Mouse (Mus musculus) liver, postnatal 0 days (tissue): ENCODE data around the gene Adgre4.

Source experiments
- CTCF ChIP-seq: sonication (generic); IDR thresholded peaks from 2 replicates; pipeline ENCODE4 v1.5.1; 2016; ENCODE audit warnings: antibody characterized with exemption, low read depth
- EP300 ChIP-seq: IDR thresholded peaks from 2 replicates; pipeline ENCODE4 v1.6.1; 2016; ENCODE audit warnings: antibody characterized with exemption, low read depth, mild to moderate bottlenecking

- TF ChIP-seq CTCF (no peak), EP300 (no peak)
Observed at GRCm38 (mm10) chr17:55721270-55721669, 28.5 kb upstream of the Adgre4 start.
